Mouse (Mus musculus): ENCODE results near the gene Fgfr2.
A peak's percentile ranks its signal among the peaks of the same experiment; 100 is the strongest.
"Not testable (repeated sequence)": the region's sequence is repeated elsewhere in the genome, so short reads cannot be mapped to it uniquely, and the experiment has no call there.

The Fgfr2 gene

DNA sequence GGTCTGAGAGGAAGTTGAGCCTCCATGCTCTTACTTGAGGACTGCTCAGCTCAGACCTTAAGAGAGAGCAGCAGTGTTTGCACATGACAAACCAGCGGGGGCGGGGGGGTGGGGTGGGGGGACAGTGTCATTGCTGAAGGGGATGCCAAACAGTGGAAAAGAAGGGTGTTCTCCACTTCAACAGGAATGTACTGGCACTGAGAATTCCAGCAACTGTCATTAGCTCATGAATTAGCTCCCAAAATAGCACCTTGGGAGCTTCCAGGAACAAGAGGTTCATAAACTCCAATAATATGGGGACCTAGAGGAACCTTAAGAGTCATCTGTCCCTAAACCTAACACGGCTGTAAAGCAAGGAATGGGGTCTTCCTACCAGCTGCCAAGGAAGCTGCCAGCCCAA lies 680.0 kb downstream of the Fgfr2 start:
- DNase-seq (ENCODE audit: low spot score): no peak

DNA sequence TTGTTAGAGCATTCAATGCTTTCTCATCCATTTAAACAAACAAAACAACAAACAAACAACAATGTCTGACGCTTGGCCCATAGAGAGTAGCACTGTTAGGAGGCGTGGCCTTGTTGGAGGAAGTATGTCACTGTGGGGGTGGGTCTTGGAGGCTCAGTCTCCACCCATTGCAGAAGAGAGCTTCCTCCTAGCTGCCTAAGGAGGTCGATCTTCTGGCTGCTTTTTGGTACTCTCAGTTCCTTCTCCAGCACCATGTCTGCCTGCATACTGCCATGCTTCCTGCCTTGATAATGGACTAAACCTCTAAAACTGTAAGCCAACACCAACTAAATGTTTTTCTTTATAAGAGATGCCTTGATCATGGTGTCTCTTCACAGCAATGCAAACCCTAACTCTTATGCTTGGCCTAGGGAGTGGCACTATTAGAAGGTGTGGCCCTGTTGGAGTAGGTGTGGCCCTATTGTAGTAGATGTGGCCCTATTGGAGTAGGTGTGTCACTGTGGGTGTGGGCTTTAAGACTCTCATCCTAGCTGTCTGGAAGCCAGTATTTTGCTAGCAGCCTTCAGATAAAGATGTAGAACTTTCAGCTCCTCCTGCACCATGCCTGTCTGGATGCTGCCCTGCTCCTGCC lies 680.9 kb downstream of the Fgfr2 start:
- DNase-seq (ENCODE audit: low spot score): not testable (repeated sequence)

DNA sequence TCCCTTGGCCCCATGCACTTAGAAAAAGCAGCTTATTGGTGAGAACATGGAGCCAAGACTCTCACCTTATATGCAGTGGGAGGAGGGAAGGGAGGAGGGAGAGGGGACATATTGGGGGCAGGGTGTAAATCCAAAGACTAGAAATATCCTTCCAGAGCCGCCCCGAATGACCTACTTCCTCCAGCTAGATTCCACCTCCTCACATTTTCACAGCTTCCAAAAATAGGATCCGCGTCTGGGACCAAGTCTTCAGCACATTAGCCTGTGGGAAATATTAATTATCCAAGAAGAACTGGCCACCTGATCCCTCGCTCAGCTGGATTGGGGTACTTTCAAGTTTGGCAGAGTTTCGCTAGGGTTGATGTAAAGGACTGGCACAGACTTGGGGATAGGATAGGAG lies 683.2 kb downstream of the Fgfr2 start:
- no peak for DNase-seq (ENCODE audit: low spot score)

DNA sequence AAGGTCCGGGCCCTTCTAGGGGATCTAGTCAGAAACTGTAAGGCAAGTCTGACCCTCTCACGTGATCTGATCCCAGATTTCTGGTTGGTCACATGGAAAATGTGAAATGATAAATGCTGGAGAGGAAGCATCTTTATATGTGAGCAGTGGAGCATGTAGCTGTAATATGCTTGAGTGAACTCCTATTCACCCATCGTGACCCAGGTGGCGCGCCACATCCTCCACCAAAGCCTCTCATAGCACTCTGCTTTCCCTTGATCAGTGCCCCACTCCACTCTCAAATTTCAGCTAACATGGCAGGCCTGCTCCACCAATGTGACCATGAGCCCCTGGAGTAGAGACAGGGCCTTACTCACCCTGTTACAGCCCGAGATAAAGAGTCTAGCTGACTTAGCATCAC lies 685.1 kb downstream of the Fgfr2 start:
- DNase-seq (ENCODE audit: low spot score): no peak

DNA sequence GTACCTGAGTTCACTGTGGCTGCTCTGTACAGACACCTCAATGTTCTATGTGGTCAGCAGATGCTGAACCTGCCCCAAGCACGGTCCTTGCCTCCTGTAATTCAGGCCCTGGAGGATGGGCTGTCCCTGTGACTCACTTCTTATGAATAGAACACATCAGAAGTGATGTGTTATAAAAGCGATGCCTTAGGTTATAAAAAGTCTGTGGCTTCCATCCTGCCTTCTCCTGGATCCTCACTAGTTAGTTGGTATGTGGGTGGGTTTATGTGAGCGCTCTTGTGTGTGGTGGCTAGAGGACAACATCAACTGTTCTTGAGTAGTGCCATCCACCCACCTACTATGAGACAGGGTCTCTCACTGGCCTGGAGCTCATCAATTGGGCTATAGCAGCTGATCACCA lies 685.7 kb downstream of the Fgfr2 start:
- DNase-seq (ENCODE audit: low spot score): no peak

DNA sequence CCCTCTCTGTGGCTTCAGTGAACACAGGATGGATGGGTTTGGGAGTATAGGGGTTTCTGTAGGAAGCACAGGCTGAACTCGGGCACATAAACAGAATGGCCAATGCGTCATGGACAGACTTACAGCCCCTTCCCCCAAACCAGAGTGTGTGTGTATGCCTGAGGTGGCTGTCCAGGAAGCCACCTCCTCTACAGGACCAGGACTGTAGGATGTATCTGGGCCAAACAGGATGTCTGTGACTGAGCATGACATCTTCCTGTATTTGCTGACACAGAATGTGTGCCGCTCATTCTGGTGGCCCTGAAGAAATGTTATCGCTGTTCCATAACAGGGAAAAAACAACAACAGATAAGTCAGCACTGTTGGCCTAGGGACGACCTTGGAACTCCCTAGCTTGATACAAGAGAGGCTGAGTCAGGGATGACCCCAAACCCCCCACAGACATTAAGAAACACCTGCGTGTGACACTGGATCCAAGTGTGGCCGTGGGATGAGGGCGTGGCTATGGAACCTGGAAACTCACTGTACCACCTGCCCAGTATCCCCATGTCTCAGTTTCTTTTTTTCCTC lies 687.6 kb downstream of the Fgfr2 start:
- DNase-seq (ENCODE audit: low spot score): no peak

DNA sequence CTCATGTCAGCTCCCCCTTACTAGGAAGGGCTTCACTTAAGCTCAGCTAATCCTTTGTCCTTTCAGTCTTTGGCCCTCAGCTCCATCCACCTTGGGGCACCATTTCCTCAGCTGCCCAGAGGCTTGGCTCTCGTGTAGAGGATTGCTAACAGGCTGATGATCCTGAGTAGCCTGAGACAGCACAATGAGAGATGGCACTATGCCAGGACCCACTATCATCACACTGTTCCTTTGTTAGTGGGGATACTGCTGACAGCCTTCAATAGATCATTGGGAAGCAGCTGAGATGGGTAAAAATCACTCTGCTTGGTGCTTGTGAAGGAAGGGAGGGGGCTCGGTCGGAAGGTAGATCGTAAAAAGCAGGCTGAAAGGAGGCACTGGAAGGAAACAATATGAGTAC lies 693.8 kb downstream of the Fgfr2 start:
- no peak for DNase-seq (ENCODE audit: low spot score)

DNA sequence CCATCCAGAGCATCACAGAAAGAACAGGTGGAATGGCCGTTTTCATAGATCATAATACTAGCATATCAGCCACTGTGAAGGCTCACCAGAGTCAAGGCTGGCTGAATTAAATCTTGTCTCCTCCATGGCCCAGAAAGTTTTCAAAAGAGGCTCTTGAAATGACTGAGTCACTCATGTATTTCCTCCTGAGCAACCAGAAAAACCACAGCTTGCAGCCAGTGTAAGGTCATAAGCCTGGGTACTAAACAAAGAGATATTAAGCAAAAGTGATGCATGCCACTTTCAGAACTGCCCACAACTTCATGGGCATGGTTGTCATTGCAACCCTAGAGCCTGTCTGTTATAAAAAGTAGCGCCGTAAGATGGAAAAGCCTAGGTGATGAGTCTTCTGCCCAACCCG lies 694.8 kb downstream of the Fgfr2 start:
- no peak for DNase-seq (ENCODE audit: low spot score)

DNA sequence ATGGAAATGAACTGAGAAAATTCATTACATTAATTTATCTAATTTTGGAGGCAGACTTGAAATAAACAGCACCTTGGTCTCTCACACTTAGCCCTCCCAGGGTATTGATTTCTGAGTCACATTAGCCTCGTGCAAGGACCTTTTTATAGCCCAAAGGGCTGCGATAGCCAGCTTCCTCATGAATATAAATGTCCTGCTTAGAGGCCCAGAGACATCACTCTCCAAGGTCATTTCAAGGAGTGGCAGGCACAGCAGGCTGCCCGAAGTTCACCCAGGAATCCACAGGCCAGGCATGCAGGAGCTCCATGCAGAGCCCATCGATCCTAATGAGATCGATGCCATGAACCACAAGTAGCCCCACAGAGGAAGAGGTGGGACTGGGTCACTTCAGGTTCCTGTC lies 697.1 kb downstream of the Fgfr2 start:
- no peak for DNase-seq (ENCODE audit: low spot score)

DNA sequence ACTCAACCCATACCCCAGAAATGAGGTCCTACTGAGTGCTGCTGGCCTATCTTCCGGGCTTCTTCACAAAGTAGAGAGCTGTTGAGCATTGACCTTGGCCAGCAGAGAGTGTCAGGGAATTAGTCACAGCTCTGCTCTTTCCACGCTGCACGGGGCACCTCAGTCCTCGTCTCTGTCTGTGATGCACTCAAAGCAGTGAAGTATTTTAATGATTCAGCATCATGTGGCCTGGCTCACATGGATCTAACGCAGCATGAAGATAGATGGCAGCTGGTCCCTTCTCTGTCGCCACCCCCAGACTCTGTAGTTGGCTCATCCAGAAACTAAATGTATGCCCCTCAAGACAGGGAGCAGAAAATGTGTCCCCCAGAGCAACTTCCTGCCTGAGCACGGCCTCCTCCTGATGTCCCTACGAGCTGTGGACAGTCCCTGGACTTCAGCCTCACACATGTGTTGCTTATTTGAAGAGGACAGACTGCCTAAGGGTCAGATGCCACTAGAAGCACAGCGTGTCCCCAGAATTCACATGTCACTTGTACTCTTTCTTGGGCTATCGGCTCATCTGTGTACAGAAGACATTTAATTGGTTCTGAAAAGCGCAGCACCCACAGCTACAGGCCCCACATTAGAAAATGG lies 697.7 kb downstream of the Fgfr2 start:
- no peak for DNase-seq (ENCODE audit: low spot score)

DNA sequence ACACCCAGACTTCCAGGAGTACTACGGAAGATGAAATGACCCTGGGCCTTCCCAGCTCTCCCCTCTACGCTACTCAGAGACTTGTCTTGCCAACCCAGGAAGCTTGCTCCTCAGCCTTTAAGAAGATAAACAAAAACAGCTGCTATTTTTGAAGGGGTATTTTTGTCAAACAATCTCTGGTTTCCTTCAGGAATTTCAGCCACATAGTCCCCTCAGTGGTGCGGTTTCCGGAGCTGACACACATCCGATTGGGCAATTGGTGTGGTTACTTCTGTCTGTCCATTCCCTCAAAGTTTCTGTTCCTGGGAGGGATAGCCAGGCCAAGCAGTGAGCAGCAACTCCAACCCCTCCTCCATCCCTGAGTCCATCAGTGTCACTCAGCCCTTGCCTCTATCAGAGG lies 699.6 kb downstream of the Fgfr2 start:
- DNase-seq (ENCODE audit: low spot score): no peak

DNA sequence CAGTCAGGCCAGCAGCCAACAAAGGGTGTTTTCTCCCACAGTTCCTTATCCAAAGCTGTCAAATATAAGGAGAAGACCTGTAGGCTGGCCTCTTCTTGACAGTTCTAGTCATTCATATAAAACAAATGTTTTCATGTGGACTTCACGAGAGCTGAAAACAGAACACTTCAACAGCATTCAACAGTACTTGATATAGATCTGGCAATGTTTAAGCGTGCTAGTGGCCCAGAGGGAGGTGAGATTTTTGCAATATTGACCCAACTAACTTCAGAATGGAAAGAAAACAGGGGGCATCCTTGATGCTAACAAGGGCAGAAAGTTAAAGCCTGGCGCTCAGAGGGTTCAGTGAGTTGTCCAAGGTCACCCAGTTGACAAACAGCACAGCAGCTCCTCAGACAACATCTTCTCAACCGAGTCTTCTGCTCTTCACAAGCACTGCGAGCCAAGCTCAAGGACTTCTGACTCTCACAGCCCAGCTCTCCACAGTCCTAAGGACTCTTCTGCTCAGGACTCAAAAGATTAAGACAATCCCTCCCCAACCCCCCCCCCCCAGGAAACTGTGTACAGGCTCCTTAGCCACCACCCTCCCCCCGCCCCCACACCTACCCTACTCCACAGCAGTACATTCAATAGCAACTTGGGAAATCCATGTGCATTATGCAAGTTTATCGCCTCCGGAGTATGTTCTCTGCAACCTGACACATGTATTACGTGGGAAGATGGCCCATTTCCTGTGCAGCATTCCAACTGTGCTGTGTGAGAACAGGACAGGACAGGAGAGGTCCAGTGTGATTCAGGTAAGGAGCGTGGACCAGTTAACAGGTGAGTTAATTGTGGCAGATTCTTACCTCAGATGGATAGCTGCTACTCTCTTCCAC lies 703.5 kb downstream of the Fgfr2 start:
- DNase-seq (ENCODE audit: low spot score): no peak

DNA sequence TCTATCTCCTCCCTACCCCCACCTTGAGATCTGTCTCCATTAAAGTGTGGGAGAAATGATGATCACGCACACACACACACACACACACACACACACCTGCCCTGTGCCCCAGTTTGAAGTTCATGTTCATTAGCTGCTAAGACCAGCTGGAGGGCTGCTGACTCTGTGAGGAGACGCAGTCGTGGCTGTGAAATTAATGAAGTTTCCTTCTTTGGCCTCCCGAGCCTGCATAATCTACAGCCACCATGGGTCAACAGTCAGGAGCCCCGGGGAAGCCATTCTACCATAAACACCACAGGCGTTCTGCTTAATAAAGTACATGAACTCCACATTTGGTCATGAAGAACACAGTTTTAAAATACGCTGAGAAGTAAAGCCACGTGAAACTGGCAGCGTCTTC lies 706.3 kb downstream of the Fgfr2 start:
- DNase-seq (ENCODE audit: low spot score): no peak

DNA sequence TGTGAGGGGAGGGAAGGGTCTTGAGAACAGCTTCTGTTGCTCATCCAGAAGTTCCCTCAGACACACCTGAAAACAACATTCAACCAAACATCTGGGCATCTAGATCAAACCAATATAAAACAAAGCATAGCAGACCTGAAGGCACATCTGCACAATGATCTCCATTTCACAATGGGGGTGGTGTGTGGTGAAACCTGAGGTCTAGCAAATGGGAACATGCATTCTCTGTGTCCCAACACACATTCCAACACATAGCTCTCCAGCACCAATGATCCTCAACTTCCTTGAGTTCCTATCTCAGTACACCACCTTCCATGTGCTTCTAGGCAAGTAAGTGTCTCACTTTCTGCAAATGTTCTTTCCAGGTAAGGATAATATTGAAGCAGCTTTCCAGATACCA lies 707.3 kb downstream of the Fgfr2 start:
- DNase-seq (ENCODE audit: low spot score): no peak

DNA sequence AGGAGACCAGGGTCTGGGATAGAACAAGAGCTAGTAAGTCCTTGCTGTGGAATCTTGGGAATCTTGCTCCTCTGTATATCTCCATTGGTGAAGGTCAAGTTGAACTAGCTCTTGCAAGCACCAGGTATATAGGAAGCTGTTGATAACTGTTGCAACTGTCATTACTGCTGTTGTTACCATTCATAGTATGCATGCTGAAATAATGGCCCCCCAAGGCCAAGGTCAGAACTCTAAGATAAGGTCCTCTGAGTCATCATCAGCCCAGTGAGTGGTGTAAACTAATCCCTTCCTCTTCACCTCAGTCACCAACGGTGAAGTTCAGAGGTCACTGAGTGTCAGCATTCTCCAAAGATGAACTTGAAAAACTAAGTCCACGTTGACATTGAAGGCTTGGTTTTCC lies 710.6 kb downstream of the Fgfr2 start:
- DNase-seq (ENCODE audit: low spot score): no peak

DNA sequence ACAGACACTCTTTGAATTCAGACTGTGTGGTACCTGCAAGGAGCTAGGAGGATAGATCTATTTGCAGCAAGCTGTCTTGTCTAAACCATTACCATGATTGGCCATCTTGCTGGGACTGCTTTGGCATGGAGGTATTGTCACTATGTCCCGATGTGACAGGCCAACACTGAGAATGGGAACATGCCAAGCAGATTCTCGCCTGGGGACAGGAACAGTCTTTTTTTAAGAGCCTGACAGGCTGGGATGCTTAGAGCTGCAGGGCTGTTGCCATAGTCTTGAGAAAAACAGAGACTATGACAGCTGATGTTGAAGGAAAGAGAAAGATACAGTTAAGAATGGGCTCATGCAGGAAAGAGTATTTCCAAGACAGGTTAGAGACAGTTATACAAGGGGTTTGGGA lies 711.4 kb downstream of the Fgfr2 start:
- no peak for DNase-seq (ENCODE audit: low spot score)

DNA sequence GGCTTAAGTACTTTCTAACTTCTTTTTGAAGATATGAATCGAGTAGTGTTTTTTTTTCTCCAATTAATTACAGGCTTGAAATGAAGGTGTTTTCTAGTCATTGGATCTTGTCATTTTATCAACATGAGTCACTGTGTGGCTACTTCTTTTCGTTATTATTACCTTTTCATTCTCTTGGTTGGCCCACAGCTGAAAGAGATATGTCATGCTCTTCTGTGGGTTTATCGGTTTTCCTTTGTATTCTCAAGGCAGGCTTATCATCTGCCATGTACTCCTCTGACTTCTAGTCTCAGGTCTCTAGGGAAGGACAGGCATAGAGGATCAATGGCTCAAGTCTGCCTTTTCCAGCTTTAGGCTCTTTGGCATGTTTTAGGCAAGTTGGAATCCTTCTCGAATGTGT lies 712.2 kb downstream of the Fgfr2 start:
- no peak for DNase-seq (ENCODE audit: low spot score)

DNA sequence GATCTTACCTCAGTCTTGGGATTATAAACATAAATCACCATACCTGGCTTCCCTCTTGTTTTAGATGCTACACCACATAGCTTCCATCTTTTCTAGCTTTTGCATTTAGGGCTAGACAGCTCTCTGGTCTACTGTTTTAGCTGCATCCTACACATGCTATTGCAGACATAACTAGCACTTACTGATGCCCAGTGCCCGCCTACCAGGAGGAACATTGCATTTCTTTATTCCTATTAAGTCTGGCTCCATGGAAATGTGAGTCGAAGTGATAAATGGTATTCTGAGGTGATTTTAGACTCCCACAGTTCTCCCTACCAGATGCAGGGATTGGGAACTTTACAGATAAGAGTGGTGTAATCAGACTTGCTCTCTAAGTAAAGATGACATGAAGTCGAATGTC lies 713.3 kb downstream of the Fgfr2 start:
- DNase-seq (ENCODE audit: low spot score): no peak

DNA sequence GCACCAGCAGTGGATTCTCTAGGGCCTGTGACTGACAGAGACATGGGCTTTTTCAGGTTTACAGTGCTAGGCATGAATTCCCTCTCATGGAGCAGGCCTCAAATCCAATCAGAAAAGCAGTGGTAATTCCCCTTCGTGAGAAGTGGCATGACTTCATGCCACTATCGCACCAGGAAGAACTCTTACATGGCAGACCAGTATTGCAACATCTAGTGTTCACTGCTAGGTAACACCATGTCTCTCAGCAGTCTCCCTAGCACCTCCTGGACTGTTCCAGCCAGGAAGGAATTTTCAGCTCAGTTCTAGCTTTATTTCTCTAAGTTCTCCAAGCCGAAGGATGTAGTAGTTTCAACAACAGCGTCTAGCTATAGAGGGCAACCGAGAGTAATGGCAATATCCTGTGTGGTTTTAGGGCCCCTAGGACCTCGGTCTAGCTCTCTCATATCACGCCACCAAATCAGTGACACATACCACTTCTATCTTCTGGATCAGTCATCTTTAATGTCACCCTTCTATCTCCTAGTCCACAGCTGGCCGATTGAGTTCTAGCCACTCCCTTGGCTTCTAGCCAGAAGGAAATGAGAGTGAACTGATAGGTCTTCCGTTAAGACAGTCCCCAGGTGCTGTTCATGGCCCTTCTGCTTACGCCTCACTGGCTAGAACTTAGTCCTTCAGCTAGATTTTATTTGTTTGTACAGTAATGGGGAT lies 720.6 kb downstream of the Fgfr2 start:
- DNase-seq (ENCODE audit: low spot score): peak; percentile 15

DNA sequence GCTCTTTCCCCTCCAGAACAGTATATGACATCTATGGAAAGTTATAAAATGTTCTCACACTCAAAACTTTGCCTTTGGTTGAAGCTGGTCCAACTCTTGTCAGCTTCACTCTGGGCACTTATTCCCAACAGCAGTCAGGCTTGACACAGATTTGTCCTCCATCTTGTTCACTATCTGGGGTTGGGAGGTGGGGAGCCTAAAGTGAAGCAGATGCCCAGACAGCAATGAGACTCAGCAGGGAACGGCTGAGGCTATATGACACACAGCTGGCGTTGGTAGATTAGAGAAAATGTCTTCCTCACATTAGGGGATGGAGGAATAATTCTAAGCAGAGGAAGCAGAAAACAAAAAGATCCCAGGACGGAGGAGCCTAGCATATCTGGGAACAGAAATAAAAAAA lies 724.7 kb downstream of the Fgfr2 start:
- no peak for DNase-seq (ENCODE audit: low spot score)

DNA sequence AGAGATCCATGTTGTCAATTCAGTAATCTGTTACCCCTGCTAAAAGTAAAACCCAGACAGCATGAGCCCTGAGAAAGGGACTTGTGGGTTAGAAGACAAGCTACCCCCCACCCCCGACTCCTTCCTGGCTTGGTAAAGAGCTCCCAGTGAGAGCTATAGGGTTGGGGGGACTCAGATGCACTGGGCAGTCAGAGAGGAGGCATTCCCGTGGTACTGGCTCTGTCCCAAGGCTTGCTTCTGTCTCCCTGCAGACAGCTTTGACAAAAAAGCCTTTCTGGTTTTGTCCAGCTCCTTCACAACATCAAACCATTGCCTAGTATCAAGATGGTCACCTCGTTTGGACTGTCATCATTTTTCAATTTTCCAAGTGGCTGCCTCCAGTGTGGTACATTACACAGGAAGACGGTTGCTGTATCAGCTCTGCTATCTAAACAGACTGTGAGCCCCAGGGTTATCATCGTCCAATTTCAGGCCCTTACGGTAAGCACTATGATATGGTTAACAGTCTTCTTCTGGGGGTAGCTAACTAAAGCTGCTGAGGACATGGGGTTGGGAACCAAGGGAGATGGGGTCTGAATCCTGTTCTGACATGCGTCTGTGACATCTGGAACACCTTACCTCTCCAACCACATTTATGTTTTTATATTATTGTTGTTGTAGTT lies 726.4 kb downstream of the Fgfr2 start:
- DNase-seq (ENCODE audit: low spot score): no peak

All from spleen, adult 12 weeks (tissue).